Mouse (Mus musculus) lung, adult 2 months (tissue): ENCODE measurements at regions not wholly inside any gene's neighbourhood (a gene's known extent, or its start where the extent isn't known, plus 50 kb on each side); places are given as distances from the start of the nearest gene placed in this dataset.

ENCODE experiments used
- DNase-seq: peaks from one replicate; pipeline ENCODE4 v3.0.0; 2022
- H3K4me1 ChIP-seq: fragments of 200-500 bp; 2 replicates; pipeline ENCODE4 v1.6.1; 2011; ENCODE audit warnings: low read length; ENCODE audit not compliant: control insufficient read depth, insufficient read depth
- H3K4me3 ChIP-seq: fragments of 200-500 bp; replicated peaks from 2 replicates; pipeline ENCODE3; 2011; ENCODE audit warnings: low read depth, mild to moderate bottlenecking, control low read depth, low read length; ENCODE audit errors: extremely low read depth
- CTCF ChIP-seq: fragments of 200-500 bp; IDR thresholded peaks from 2 replicates; pipeline ENCODE4 v1.5.1; 2011; ENCODE audit warnings: mild to moderate bottlenecking, low read length, control low read depth; ENCODE audit not compliant: insufficient read depth
- POLR2A ChIP-seq: fragments of 200-500 bp; IDR thresholded peaks from 2 replicates; pipeline ENCODE4 v1.6.1; 2011; ENCODE audit warnings: low read depth, mild to moderate bottlenecking, control low read depth, low read length, borderline replicate concordance; ENCODE audit errors: extremely low read depth
- WGBS: fragments of 180-500 bp; shearing (Covaris S2); methylation state at CpG from one replicate; pipeline ENCODE4 v1.1.7; 2018; 5-methylcytosine and 5-hydroxymethylcytosine counted together

- 55% methylated on average over 2 of the region's 2 CpGs for WGBS
- DNase-seq = no peak
- H3K4me1 ChIP-seq = peaks cover 6% of the 10 kb centered on the region; the same call in 1 of the 2 replicates
- no peak for TF ChIP-seq CTCF
- TF ChIP-seq POLR2A = no peak
- H3K4me3 ChIP-seq = no peak overlapping the region
Measured at GRCm38 (mm10) chr14:86239090-86239489, 901.9 kb downstream of the Diaph3 start.

- 83% methylated on average over 1 of the region's 1 CpGs for WGBS
- TF ChIP-seq CTCF (no peak), POLR2A (no peak)
- DNase-seq = no peak
- Histone ChIP-seq H3K4me1 (no peaks in the 10 kb centered on the region), H3K4me3 (no peak overlapping the region)
Measured at GRCm38 (mm10) chr14:86233305-86233704, 907.7 kb downstream of the Diaph3 start.

DNA sequence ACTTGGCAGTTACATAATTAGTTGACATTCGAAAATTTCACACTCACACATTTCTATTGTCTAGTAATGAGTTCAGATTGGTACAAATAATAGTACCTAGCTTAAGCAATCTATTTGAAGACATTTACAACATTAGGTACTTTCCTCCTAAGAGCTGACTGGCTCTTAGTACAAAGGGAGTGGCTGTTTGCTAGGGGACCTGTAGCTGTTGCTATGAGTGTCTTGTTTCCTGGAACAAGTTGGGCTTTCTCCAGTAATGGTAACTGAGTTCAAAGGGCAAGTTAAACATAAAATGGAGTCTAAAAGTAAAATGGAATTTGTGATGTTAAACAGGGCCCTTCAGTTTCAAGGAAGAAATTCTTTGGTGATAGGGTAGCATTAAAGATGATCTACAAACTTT, 910.4 kb downstream of the Diaph3 start:
- TF ChIP-seq CTCF (no peak), POLR2A (no peak)
- no peak overlapping the region for H3K4me3 ChIP-seq
- no peak for DNase-seq
- whole genome bisulfite sequencing = 62% methylated on average over 1 of the region's 1 CpGs
- H3K4me1 ChIP-seq = no peaks in the 10 kb centered on the region

DNA sequence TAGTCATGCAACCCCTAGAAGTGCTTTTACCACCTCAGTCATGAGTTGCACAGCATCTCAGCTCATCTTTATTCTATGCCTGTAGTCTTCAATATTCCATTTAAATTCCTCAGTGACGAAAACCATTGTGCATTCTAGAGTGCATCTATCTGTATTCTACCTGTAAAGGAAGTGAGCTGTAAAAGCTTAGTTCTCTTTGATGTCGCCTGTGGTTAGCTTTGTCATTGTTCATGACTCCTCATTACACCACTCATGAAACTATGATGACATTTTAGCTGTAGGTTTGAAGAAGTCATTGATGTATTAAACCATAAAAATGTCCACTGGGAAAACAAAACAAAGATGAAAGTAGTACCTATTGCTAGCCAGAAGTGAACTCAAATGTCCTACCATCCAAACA, 911.3 kb downstream of the Diaph3 start:
- 90% methylated on average over 2 of the region's 2 CpGs for WGBS
- Histone ChIP-seq H3K4me3 (no peak overlapping the region), H3K4me1 (no peaks in the 10 kb centered on the region)
- TF ChIP-seq CTCF (no peak), POLR2A (no peak)
- no peak for DNase-seq

GRCm38 (mm10) chr14:86215711-86216110, 925.3 kb downstream of the Diaph3 start:
- no peak for TF ChIP-seq CTCF
- Histone ChIP-seq H3K4me1 (no peaks in the 10 kb centered on the region), H3K4me3 (no peak overlapping the region)
- WGBS = 72% methylated on average over 9 of the region's 9 CpGs
- no peak for DNase-seq

DNA sequence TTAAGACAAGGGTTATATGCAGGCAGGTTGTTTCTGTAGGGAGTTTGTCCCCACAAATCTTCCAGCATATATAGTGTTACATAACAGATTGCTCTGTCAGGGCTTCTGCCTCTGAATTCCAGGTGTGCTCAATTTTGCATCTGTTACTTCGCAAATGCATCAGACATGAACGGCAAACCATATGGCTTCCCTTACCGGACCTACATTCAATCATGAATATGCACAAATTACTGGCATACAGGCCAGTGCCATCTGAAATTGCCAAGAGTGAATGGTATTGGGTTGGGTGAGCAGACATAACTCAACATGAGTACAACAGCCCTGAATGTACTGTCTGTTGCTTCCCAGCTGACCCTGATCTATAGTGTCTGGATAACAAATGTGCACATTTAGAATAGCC, 929.4 kb downstream of the Diaph3 start:
- no peak for DNase-seq
- WGBS = 95% methylated on average over 3 of the region's 3 CpGs
- no peak for TF ChIP-seq POLR2A
- TF ChIP-seq CTCF = no peak

GRCm38 (mm10) chr14:86204582-86204981, 936.5 kb downstream of the Diaph3 start:
- Histone ChIP-seq H3K4me3 (no peak overlapping the region), H3K4me1 (no peaks in the 10 kb centered on the region)
- DNase-seq = no peak
- WGBS = 81% methylated on average over 7 of the region's 7 CpGs
- no peak for TF ChIP-seq POLR2A
- no peak for TF ChIP-seq CTCF

More for the DNA sequence above, 929.4 kb downstream of the Diaph3 start:
- Histone ChIP-seq H3K4me1 (no peaks in the 10 kb centered on the region), H3K4me3 (no peak overlapping the region)

DNA sequence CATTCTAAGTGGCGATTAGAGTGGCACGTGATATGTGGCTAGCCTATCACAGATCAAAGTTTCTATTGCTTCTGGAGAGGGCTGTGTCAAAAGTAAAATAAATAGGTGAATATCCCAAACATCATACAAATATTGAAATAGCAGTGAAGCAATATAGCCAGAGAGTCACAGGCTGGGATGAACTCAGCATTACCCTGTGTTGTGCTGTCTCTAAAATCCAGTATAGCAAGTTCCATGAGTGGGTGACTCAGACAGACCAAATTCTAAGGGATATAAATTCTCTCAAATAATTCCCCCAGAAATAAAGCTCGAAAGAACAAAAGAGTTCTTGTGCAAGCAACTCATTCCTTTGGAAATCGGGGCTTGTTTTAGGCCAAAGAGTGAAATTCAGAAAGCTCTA, 943.2 kb downstream of the Diaph3 start:
- Histone ChIP-seq H3K4me3 (no peak overlapping the region), H3K4me1 (no peaks in the 10 kb centered on the region)
- TF ChIP-seq POLR2A = no peak
- TF ChIP-seq CTCF = no peak
- no peak for DNase-seq
- 70% methylated on average over 4 of the region's 4 CpGs for WGBS

- no peak overlapping the region for H3K4me3 ChIP-seq
- DNase-seq = no peak
- WGBS = 65% methylated on average over 4 of the region's 4 CpGs
Measured at GRCm38 (mm10) chr14:86184663-86185381, 956.2 kb downstream of the Diaph3 start.

GRCm38 (mm10) chr14:86178517-86178916, 962.5 kb downstream of the Diaph3 start:
- no peak for DNase-seq
- 82% methylated on average over 4 of the region's 4 CpGs for WGBS
- no peak for TF ChIP-seq POLR2A
- no peak for TF ChIP-seq CTCF
- H3K4me1 ChIP-seq = no peaks in the 10 kb centered on the region
- H3K4me3 ChIP-seq = no peak overlapping the region

More at GRCm38 (mm10) chr14:86184663-86185381, 956.2 kb downstream of the Diaph3 start:
- H3K4me1 ChIP-seq = no peaks in the 10 kb centered on the region; the same call in 1 of the 2 replicates
- TF ChIP-seq POLR2A = no peak
- no peak for TF ChIP-seq CTCF
